Mouse (Mus musculus): ENCODE measurements around the gene Mast4.
"Not testable (repeated sequence)": the region's sequence is repeated elsewhere in the genome, so short reads cannot be mapped to it uniquely, and the experiment has no call there.

Gene Mast4

GRCm38 (mm10) chr13:102733063-102733462 lies 601.2 kb downstream of the Mast4 start:
- no peak for DNase-seq

GRCm38 (mm10) chr13:102728951-102729350 lies 605.3 kb downstream of the Mast4 start:
- not testable (repeated sequence) for DNase-seq

DNA sequence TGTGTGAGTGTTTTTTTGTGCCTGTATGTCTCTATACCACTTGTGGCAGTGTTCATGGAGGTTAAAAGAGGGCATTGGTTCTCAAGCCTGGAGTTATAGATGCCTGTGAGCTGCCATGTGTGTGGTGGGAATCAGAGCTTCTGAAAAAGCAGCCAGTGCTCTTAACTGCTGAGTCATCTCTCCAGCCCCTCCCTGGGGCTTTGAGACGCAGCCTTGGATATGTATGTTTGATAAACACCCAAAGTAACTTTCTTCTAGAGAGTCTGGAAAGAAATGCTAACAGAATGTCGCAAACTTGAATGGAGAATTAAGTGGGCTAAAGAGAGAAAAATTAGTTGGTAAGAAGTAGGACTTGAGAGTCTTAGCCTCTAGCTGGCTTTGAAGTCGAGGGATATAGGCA lies 606.3 kb downstream of the Mast4 start:
- no peak for DNase-seq

- DNase-seq: no peak
Observed at GRCm38 (mm10) chr13:102726876-102727275, 607.4 kb downstream of the Mast4 start.

DNA sequence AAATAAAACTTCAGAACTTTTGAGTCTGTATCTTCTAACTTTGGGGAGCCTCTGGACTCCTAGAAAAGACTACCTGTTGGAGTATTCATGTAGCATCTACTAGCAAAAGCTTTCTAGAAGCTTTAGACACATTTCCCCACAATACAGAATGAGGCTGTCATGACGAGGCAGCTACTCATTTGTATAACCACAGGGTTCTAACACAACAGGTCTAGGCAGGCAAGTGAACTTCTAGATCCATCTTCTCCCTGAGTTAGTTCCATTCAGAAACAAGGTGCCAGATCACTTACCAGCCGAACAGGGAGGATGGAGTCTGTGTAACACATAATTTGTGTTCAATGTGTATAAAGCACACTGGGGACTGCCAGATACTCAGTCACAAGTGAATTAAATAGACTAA lies 608.4 kb downstream of the Mast4 start:
- DNase-seq: no peak

- no peak for DNase-seq
Observed at GRCm38 (mm10) chr13:102725416-102725815, 608.9 kb downstream of the Mast4 start.

- DNase-seq: no peak
Observed at GRCm38 (mm10) chr13:102716973-102717372, 617.3 kb downstream of the Mast4 start.

- no peak for DNase-seq
Observed at GRCm38 (mm10) chr13:102700744-102701143, 633.6 kb downstream of the Mast4 start.

- DNase-seq: no peak
Observed at GRCm38 (mm10) chr13:102700176-102700575, 634.1 kb downstream of the Mast4 start.

DNA sequence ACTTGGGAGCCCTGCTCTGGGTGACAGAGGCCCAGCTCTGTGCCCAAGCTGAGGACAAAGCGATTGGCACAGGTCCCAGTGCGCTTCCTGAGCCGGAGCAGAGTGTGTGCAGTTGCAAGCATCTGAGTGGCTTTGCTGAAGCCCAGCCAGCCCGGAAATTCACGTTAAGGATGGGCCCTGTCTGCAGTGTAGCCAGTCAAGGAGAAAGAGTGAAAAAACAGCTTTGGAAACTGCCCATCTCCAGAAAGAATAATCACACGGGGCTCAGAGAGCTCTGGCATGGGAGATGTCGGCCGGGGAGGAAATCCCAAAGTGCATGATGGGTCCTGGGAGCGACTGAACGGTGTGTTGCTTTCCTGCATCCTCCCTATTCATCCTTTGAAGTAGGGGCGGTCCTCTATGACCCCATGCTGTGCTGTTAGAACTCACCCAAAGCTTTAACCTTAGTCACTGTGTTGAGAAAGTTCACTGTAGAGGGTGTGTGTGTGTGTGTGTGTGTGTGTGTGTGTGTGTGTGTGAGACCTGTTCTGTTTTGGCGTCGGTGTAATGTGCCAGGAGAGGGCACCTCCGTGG lies 635.5 kb downstream of the Mast4 start:
- peak; percentile 63 for DNase-seq

DNA sequence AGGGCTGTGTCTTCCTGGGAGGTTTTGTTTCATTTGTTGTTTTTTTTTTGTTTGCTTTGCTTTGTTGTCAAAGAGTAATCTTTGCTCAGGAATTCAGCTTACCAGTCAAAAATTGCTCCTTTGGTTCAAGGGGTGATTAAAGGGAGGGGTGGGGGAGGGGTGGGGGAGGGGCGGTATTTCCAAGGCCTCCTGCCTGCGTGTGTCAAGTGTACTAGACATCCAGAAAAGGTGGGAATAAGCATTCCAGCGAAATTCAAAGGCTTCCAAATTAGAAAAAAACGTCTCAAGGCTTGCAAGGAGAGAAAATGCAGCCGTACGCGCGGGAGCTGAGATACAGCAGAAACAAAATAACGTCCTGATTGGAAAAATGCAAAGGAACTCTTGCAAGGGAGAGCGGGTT lies 636.0 kb downstream of the Mast4 start:
- DNase-seq: no peak

- DNase-seq: no peak
Observed at GRCm38 (mm10) chr13:102695121-102695905, 639.0 kb downstream of the Mast4 start.

- no peak for DNase-seq
Observed at GRCm38 (mm10) chr13:102694154-102694553, 640.1 kb downstream of the Mast4 start.

- no peak for DNase-seq
Observed at GRCm38 (mm10) chr13:102693341-102693801, 640.9 kb downstream of the Mast4 start, which contains the start of gene Cd180. Gene Cd180, plus strand, starts transcription at chr13:102693558.

GRCm38 (mm10) chr13:102691408-102692150 lies 642.7 kb downstream of the Mast4 start:
- no peak for DNase-seq

- DNase-seq: no peak
Observed at GRCm38 (mm10) chr13:102690184-102690583, 644.1 kb downstream of the Mast4 start.

- no peak for DNase-seq
Observed at GRCm38 (mm10) chr13:102689201-102690090, 644.9 kb downstream of the Mast4 start.

DNA sequence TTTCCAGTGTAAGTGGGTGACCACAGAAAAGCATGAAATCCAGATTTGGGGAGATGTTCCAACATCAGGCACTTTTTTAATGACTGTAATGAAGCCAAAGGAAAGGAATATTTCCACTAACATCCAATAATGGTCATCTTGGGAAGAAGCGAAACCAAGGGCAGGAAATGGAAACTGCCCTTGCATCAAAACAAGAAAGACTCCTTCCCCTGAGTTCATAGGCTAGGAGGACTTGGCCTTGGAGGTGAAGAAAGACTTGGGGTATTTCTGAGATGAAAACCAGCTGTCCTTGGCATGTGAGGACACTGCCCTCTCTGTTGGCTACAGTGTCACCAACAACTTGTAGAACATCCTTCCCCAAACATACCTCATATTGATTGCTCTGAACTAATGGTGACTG lies 646.2 kb downstream of the Mast4 start:
- no peak for DNase-seq

- DNase-seq: no peak
Observed at GRCm38 (mm10) chr13:102684890-102685289, 649.4 kb downstream of the Mast4 start.

Measured in kidney, adult 9 months (tissue).